Mouse (Mus musculus): ENCODE data around the gene Plcg2. TPM values are rescaled to one million over a fixed set of nuclear protein-coding genes. Genes with fewer than 3 reads are reported as not detected.
A peak's percentile ranks its signal among the peaks of the same experiment; 100 is the strongest.

The Plcg2 gene
- total RNA-seq, 2 experiments from 2014 or later: 3.2 to 3.9 TPM

DNA sequence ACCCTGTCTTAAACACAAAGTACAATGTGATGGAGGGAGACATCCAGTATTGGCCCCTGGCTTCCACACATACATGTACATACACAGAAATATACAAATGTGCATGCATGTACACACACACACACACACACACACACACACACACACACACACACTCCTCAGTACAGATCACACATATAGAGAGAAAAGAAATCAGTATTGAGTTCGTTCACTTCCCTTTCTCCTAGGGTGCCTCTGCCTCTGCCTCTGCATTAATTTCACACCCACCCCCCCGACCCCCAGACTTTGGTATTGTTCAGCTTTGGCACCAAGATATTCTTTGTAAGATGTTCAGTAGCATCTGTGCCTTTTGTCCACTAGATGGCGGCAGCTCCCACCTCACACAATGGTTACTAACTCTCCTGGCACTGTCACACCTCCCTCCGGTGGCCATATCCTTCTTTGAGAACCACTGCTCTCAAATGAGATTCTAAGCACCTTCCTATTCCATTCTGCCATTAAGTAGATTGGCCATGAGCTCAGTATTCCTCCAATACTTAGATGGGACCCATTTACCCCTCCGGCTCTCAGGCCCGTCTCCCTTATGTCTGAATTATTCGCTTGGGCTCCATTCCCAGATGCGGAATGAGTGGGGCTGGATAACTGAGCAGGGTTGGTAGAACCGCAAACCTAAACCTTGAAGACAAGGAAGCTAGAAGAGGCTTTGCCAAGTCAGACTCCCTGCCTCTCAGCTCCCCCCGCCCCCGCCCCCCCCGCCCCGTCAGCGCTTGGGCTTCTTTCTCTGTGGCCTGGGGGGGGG is 128.1 kb downstream of the Plcg2 start:
- DNase-seq (ENCODE audit: low spot score in 2 of 2): peak; percentile 50 to 73

DNA sequence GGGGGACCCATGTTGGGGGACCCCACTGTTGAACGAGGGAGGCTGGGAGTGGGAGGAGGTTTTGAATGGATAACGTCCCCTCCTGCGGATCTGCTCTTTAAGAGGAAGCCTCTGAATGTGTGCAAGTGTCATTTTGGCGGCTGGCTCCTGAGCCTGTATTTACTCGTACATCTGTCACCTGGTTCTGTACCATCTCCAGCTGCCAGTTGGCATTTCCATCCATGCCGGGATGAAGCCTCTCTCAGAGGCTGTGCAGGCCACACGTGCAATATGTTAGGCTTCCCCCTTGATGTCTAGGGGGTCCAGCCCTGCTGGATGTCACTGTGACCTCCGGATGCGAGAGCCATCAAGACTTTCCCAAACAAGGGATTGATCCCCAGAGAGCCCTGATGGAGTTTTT is 129.0 kb downstream of the Plcg2 start:
- DNase-seq (ENCODE audit: low spot score in 2 of 2): no peak

DNA sequence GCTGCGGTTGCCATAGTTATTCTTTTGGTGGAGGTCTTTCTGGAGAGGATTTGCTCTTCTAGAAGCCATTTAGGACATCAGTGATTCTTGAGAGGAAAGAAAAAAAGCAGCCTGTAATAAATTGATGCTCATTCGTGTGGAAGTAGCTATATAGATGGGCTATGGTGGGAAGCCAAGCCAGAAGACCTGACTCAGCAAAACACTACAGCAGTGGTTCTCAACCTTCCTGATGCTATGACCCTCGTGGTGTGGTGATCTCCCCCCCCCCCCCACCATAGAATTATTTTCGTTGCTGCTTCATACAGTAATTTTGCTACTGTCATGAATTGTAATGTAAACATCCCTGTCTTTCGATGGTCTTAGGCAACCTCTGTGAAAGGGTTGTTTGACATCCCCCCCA is 134.4 kb downstream of the Plcg2 start:
- no peak for DNase-seq (ENCODE audit: low spot score in 2 of 2)

DNA sequence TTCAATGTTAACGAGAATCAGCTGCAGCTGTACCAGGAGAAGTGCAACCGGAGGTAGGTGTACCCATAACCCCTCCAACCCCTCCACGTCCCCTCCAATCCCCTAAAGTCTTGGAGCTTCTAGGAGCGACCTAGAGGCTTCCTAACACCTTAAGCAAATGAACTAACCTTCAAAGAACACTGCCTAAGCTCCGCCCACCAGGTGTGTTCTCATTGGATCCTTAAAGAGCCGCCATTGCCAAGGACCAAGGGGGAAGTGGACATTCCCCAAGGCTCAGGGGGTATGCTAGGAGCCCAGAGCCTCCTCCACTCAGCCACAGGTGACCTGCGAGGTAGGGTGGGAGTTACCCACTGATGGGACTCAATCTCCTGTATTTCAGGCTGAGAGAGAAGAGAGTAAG is 136.3 kb downstream of the Plcg2 start:
- no peak for DNase-seq (ENCODE audit: low spot score in 2 of 2)

- no peak for DNase-seq (ENCODE audit: low spot score in 2 of 2)
Observed at GRCm38 (mm10) chr8:117637462-117637861, 139.4 kb downstream of the Plcg2 start.

DNA sequence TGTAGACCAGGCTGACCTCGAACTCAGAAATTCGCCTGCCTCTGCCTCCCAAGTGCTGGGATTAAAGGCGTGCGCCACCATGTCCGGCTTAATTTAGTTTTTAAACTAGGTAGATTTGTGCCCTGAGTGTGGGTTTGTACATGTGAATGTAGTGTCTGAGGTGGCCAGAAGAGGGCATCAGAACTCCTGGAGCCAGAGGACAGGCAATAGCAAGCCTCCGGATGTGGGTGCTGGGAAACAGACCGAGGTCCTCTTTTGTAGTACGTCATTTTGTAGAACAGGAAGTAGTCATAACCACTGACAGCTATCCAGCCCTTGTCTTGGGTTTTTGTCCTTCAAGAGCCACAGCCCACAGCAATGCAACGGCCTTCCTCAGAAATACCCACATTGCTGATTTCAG is 141.5 kb downstream of the Plcg2 start:
- DNase-seq (ENCODE audit: low spot score in 2 of 2): no peak

DNA sequence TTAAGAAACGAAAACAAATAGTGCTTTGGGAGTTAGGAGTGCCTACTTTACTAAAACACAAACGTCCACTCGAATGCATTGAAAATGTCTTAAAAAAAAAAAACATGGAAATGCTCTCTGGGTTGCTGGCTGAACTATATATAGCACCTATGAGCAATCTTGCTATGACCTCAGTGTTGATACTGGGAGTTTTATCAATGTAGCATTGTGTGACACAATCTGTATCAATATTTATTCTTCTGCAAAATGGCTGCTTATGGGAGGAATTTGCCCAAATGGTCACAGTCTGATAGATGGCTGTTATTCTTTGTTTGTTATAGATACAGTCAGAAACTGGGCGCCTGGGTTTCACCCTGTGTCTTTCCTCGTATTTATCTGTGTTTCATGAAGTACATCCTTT is 147.4 kb downstream of the Plcg2 start:
- DNase-seq (ENCODE audit: low spot score in 2 of 2): no peak

GRCm38 (mm10) chr8:117646020-117646419 is 147.9 kb downstream of the Plcg2 start:
- peak; percentile 67 to 71 for DNase-seq (ENCODE audit: low spot score in 2 of 2)

GRCm38 (mm10) chr8:117646440-117646839 is 148.3 kb downstream of the Plcg2 start:
- no peak for DNase-seq (ENCODE audit: low spot score in 2 of 2)

GRCm38 (mm10) chr8:117652318-117652717 is 154.2 kb downstream of the Plcg2 start:
- DNase-seq (ENCODE audit: low spot score in 2 of 2): no peak

- no peak for DNase-seq (ENCODE audit: low spot score in 2 of 2)
Observed at GRCm38 (mm10) chr8:117658990-117659389, 160.9 kb downstream of the Plcg2 start.

- peak; percentile 9 to 28 for DNase-seq (ENCODE audit: low spot score in 2 of 2)
Observed at GRCm38 (mm10) chr8:117660358-117661031, 162.4 kb downstream of the Plcg2 start.

DNA sequence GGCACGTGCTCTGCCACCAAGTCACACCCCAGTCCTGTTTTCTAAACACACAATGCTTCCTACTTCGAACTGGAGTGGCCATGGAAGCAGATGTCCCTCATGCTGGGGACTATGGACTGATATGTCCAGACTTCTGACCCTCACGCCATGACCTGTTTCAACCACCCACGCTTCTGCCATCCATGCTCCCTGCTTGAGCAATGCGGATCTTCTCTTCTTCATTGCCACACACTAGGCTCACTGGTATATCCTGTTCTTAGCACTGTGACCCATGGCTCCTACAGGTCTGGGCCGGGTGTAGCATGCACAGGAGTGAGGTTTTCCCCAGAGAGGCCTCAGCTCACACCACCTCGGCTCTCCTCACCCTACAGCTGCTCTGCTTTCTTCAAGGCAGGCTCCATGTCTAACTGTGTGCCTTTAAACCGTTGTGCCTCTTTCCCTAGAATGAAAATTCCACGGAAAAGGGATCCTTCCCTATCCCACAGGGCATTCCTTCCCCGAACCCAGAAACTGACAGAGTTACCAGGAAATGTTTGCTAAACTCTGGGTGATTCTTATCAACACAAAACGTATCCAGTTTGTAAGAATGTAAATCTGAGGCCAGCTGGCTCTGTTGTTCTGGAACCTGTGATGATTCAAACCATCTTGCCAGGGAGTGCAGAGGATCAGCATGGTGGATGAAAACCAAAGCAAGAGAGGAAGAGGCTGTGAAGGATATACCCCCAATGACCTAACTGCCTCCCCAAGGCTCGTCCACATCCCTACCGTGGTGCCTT is 169.4 kb downstream of the Plcg2 start:
- no peak for DNase-seq (ENCODE audit: low spot score in 2 of 2)

DNA sequence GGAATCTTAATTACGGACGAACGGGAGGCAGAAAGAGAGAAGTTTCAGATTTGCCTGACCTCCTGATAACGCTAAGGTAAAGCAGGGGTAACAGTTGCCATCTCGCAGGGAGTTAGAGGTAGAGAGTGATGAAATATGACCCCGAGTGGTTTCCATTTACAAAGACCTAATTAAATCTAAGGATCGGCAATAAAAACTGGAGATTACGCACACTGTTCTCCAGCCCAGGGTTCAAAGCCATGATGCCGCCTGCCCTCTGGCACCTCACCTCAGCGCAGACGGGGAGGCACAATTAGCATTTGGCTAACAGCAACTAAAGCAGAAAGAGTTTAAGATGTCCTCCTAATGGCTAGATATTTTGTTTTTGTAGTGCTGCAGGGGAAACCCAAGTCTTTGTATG is 172.4 kb downstream of the Plcg2 start:
- no peak for DNase-seq (ENCODE audit: low spot score in 2 of 2)

- no peak for DNase-seq (ENCODE audit: low spot score in 2 of 2)
Observed at GRCm38 (mm10) chr8:117672558-117672957, 174.5 kb downstream of the Plcg2 start.

DNA sequence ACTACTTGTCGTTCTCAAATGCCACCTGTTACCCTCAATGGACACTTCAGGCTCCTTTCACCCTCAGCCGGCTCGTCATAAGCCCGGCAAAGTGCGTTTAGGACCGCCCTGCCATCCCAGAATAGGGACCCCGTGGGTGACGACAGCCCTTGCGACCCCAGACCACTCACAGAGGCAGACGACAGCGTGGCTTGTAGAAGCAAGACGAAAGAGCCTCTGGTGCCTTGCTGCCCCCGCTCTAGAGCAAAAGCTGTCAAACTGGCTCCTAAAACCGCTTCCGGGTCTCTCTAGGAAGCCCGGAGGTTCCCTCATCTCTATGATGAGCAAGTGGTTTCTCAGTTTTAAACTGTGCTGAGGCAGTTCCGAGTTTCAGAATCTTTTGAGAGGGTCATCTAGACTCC is 175.3 kb downstream of the Plcg2 start, which contains the start of gene Sdr42e1:
Gene Sdr42e1, minus strand, starts transcription at position 260 of the 401 bp plus-strand sequence.
- DNase-seq (ENCODE audit: low spot score in 2 of 2): peak; percentile 36 to 45

DNA sequence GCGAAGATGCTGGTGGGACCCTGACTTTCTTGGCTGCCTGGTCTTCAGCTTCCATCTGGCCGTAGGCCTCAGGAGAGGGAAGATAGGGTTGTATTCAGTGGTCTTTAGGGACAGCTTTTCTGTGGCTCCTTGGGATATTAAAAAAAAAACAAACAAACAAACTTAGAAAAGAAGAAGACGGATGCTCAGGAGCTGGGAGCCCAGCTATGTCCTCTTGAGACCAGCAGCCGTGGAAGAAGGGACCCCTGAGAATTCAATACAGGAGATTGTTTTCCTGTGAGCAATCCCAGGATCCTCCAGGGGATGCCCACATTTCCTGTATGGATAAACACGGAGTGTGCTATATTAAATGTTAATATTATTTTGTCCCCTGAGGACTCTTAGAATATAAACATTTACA is 177.1 kb downstream of the Plcg2 start:
- no peak for DNase-seq (ENCODE audit: low spot score in 2 of 2)

GRCm38 (mm10) chr8:117676460-117676859 is 178.4 kb downstream of the Plcg2 start:
- no peak for DNase-seq (ENCODE audit: low spot score in 2 of 2)

GRCm38 (mm10) chr8:117677011-117677410 is 178.9 kb downstream of the Plcg2 start:
- no peak for DNase-seq (ENCODE audit: low spot score in 2 of 2)

GRCm38 (mm10) chr8:117678650-117679049 is 180.6 kb downstream of the Plcg2 start:
- DNase-seq (ENCODE audit: low spot score in 2 of 2): no peak

GRCm38 (mm10) chr8:117683925-117684472 is 185.9 kb downstream of the Plcg2 start:
- no peak for DNase-seq (ENCODE audit: low spot score in 2 of 2)
